Mouse (Mus musculus) embryonic fibroblast, embryonic 13.5 days (primary cell): Measurements from ENCODE around the gene Prr5. TPM values are rescaled to one million over a fixed set of nuclear protein-coding genes. Genes with fewer than 3 reads are reported as not detected.

Source experiments
- H3K27ac ChIP-seq: 2 replicates; pipeline ENCODE4 v1.5.1; 2012; ENCODE audit warnings: low read length, control low read depth, inconsistent platforms; ENCODE audit not compliant: insufficient read depth
- H3K4me1 ChIP-seq: 2 replicates; pipeline ENCODE4 v1.6.1; 2011; ENCODE audit warnings: low read length; ENCODE audit not compliant: control insufficient read depth, insufficient read depth
- H3K4me3 ChIP-seq: 2 replicates; pipeline ENCODE4 v1.5.1; 2011; ENCODE audit warnings: mild to moderate bottlenecking, control low read depth, low read length; ENCODE audit not compliant: insufficient read depth
- CTCF ChIP-seq: IDR thresholded peaks from 2 replicates; pipeline ENCODE4 v1.5.1; 2011; ENCODE audit warnings: mild to moderate bottlenecking, control low read depth, low read length, moderate library complexity, borderline replicate concordance; ENCODE audit not compliant: insufficient read depth
- POLR2A ChIP-seq: IDR thresholded peaks from 2 replicates; pipeline ENCODE4 v1.6.1; 2011; ENCODE audit warnings: low read depth, mild to moderate bottlenecking, control low read depth, low read length, moderate library complexity
- polyA plus RNA-seq: library from polyadenylated mRNA; stranded (reverse); fragments of >200 nt; gene quantifications from 2 replicates; pipeline ENCODE4 v1.2.4, GENCODE M21; 2011; ENCODE audit warnings: low read depth; ENCODE audit not compliant: missing spikeins, insufficient read length

Gene Prr5
- polyA plus RNA-seq, 1 experiment = 19.5 TPM

DNA sequence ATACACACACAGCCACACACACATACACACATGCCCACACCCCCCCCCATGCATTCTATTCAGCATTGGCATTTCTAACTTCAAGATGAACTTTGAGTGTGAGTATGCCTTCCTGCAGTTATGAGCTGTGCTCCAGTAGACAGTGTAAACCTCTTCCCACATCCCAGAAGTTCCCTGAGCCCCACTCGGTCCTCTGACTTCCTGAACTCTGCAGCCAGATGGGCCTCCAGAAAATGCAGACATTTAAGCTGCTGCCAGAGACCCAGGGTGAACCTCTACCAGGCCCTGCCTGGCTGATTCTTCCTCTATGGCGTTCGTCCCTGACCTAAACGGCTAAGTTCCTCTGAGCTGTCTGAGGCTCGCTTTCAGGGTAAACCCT, 30.4 kb upstream of the Prr5 start:
- Histone ChIP-seq H3K4me3 (no peak overlapping the region), H3K27ac (no peak overlapping the region), H3K4me1 (peaks cover 5% of the 10 kb centered on the region; the same call in 1 of the 2 replicates)
- TF ChIP-seq POLR2A (no peak), CTCF (no peak)

DNA sequence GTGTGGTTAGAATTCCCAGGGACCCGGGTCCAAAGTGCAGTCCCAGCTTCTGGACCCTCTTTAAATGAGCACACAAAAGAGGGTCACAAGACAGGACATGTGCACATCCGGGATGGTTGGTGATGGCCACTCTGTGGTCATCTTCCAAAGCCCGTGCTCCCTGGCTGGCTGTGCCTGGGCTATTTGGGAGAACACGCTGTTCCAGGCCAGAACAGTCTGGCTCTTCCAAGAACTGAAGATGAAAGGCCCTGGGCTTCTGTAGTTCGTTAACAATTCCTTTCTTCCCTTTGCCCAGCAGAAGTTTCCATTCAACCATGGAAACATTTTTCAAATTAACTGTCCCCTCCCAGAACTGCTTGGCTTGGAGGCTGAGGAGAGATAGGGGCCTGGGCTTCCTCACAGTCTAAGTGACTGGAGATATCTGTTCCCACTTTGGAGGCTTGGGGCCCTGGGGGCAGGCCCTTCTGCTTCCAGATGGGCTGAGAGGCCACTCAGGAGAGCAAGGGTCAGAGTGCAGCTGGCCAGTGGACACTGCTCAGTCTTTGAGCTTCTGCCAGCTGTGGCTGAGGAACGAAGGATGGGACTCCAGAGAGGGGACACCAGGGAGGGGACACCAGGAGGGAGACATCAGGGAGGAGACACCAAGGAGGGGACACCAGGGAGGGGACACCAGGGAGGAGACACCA, 29.8 kb upstream of the Prr5 start:
- Histone ChIP-seq H3K4me3 (no peak overlapping the region), H3K4me1 (peaks cover 5% of the 10 kb centered on the region; the same call in 1 of the 2 replicates), H3K27ac (no peak overlapping the region)
- no peak for TF ChIP-seq POLR2A
- no peak for TF ChIP-seq CTCF

GRCm38 (mm10) chr15:84640722-84641121, 28.7 kb upstream of the Prr5 start:
- H3K27ac ChIP-seq = no peak overlapping the region
- TF ChIP-seq CTCF (no peak), POLR2A (no peak)
- no peak overlapping the region for H3K4me3 ChIP-seq
- H3K4me1 ChIP-seq = peaks cover 5% of the 10 kb centered on the region; the same call in 1 of the 2 replicates

DNA sequence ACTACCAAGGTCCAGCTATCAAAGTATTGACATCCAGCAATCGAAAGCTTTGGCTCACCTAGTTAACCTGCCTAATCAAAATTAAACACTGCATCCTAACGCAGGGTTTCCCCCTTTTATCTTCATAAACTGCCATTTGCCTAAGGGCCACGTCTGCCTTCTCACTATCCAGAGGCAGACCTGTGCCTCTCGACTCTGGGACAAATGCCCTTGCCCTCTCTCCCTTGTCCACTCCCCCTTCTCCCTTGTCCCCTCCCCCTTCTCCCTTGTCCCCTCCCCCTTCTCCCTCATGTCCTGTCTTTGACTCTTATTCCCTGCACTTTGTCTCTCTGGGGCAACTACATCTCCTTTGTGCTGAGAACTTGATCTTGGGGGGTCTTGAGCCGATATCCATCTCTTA, 28.3 kb upstream of the Prr5 start:
- H3K27ac ChIP-seq = no peak overlapping the region
- no peak overlapping the region for H3K4me3 ChIP-seq
- TF ChIP-seq POLR2A = no peak
- TF ChIP-seq CTCF = no peak
- H3K4me1 ChIP-seq = peaks cover 5% of the 10 kb centered on the region; the same call in 1 of the 2 replicates

GRCm38 (mm10) chr15:84641948-84642347, 27.5 kb upstream of the Prr5 start:
- TF ChIP-seq POLR2A = no peak
- TF ChIP-seq CTCF = no peak
- H3K4me3 ChIP-seq = no peak overlapping the region

DNA sequence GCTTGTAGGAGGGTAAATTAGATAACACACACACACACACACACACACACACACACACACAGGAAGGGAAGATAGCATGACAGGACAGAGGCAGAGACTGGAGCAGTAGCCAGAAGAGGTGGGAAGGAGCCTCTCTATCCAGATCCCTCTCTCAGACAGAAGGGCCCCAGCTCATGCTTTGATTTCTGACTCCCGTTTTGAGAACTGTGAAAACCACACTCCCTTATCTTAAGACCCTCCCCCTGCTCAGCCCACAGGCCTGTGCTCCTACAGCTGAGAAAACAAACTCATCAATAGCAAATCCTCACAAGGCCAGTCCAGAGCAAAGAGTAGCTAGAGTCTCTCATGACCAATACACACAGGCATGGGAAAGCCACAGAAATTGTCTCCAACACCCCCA, 26.2 kb upstream of the Prr5 start:
- H3K27ac ChIP-seq = no peak overlapping the region
- H3K4me1 ChIP-seq = peaks cover 5% of the 10 kb centered on the region; the same call in 1 of the 2 replicates
- TF ChIP-seq CTCF (no peak), POLR2A (no peak)
- no peak overlapping the region for H3K4me3 ChIP-seq

More at GRCm38 (mm10) chr15:84641948-84642347, 27.5 kb upstream of the Prr5 start:
- Histone ChIP-seq H3K27ac (peak overlapping the region; percentile 15; the same call in 1 of the 2 replicates), H3K4me1 (peaks cover 5% of the 10 kb centered on the region; the same call in 1 of the 2 replicates)

GRCm38 (mm10) chr15:84651481-84651880, 17.9 kb upstream of the Prr5 start:
- Histone ChIP-seq H3K4me3 (no peak overlapping the region), H3K4me1 (peaks cover 7% of the 10 kb centered on the region), H3K27ac (no peak overlapping the region)
- no peak for TF ChIP-seq POLR2A
- TF ChIP-seq CTCF = no peak

DNA sequence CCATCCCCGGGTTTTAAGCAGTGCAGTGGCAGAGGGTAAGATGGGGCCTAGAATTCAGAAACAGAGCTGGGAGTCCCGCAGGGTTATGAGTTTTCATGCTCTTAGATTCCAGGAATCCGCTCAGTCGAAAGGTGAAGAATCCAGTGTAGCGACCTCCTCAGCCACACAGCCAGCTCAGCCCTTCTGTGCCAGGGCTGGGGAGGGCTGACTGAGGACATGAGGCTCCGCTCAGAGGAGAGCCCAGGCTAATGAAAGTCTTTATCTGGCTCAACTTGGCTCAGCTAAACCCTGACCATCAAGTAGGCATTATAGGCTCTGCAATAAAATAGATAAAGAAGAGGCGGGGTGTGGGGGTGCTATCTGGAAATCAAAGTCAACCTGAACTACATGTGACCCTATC, 16.3 kb upstream of the Prr5 start:
- H3K27ac ChIP-seq = no peak overlapping the region
- no peak for TF ChIP-seq CTCF
- no peak for TF ChIP-seq POLR2A
- H3K4me1 ChIP-seq = peaks cover 7% of the 10 kb centered on the region
- no peak overlapping the region for H3K4me3 ChIP-seq

- Histone ChIP-seq H3K27ac (peak overlapping the region; percentile 94), H3K4me1 (peaks cover 7% of the 10 kb centered on the region), H3K4me3 (peak overlapping the region; percentile 33)
- TF ChIP-seq POLR2A = peak; percentile 84
- no peak for TF ChIP-seq CTCF
Measured at GRCm38 (mm10) chr15:84653979-84654966, 15.1 kb upstream of the Prr5 start.
